Mouse (Mus musculus) E14TG2a.4 (cell line): ENCODE data around the gene Mtrf1l.

ENCODE experiments used
- H3K27me3 ChIP-seq: 2 replicates; pipeline ENCODE4 v1.6.1; 2014; ENCODE audit warnings: low read length, control low read depth; ENCODE audit not compliant: insufficient read depth
- H3K36me3 ChIP-seq: 2 replicates; pipeline ENCODE4 v1.6.1; 2014; ENCODE audit warnings: low read length, control low read depth; ENCODE audit not compliant: insufficient read depth
- H3K4me1 ChIP-seq: replicated peaks from 2 replicates; pipeline ENCODE4 v1.6.1; 2014; ENCODE audit warnings: low read depth, low read length, control low read depth
- H3K4me3 ChIP-seq: replicated peaks from 2 replicates; pipeline ENCODE4 v1.5.1; 2014; ENCODE audit warnings: mild to moderate bottlenecking, low read length
- H3K9me3 ChIP-seq: 2 replicates; pipeline ENCODE4 v1.6.1; 2014; ENCODE audit warnings: low read length, control low read depth
- CTCF ChIP-seq: conservative IDR thresholded peaks from 2 replicates; pipeline ENCODE4 v1.5.1; 2014; ENCODE audit warnings: low read length
- NANOG ChIP-seq: IDR thresholded peaks from 2 replicates; pipeline ENCODE4 v1.6.1; 2014; ENCODE audit warnings: borderline replicate concordance, low read length, mixed read lengths
- POU5F1 ChIP-seq: IDR thresholded peaks from 2 replicates; pipeline ENCODE4 v1.6.1; 2014; ENCODE audit warnings: low read length, borderline replicate concordance

Gene Mtrf1l

DNA sequence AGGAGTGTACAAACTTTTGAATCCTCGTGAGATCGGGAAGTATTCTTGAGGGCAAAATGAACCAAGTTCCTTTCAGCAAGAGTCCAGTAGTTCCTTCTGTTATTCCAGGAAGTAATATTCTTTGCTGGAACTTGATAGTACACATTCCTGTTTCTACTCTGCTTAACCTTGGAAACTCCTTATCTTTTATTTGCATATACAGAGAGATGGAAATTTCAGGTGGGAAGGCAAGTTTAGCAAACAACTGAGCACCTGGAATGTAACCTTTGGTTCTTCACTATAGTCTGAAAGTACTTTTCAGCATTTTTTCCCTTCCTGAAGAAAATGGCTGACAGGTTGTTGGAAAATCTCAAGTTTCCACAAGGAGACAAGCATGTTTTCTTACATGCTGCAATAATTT, 16.0 kb downstream of the Mtrf1l start:
- H3K4me3 ChIP-seq: no peak overlapping the region
- H3K4me1 ChIP-seq: peaks cover 27% of the 10 kb centered on the region
- TF ChIP-seq POU5F1 (no peak), CTCF (no peak)
- H3K27me3 ChIP-seq: no peaks in the 10 kb centered on the region
- no peaks in the 10 kb centered on the region for H3K9me3 ChIP-seq
- H3K36me3 ChIP-seq: peaks cover 20% of the 10 kb centered on the region

DNA sequence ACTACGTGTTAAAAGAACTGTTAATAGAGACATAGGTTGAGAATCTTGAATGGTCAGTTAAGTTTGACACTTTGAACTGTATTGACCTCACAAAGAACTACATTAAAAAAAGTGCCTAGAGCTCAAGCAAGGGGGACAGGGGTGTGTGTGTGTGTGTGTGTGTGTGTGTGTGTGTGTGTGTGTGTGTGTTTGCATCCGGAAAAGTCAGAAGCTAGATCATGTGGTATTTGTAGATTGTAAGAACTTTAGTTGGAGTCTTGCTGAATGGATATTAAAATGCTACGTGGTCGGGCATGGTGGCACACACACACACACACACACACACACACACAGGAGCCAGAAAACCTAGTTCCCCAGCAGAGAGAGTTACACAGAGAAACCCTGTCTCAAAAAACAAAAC, 16.7 kb downstream of the Mtrf1l start:
- no peaks in the 10 kb centered on the region for H3K9me3 ChIP-seq
- no peaks in the 10 kb centered on the region for H3K27me3 ChIP-seq
- H3K36me3 ChIP-seq: peaks cover 20% of the 10 kb centered on the region
- H3K4me3 ChIP-seq: 0 out of 2 replicates have a peak overlapping the region, but pooled peaks have one; percentile 97
- peaks cover 34% of the 10 kb centered on the region for H3K4me1 ChIP-seq
- no peak for TF ChIP-seq POU5F1
- TF ChIP-seq NANOG: no peak
- no peak for TF ChIP-seq CTCF

DNA sequence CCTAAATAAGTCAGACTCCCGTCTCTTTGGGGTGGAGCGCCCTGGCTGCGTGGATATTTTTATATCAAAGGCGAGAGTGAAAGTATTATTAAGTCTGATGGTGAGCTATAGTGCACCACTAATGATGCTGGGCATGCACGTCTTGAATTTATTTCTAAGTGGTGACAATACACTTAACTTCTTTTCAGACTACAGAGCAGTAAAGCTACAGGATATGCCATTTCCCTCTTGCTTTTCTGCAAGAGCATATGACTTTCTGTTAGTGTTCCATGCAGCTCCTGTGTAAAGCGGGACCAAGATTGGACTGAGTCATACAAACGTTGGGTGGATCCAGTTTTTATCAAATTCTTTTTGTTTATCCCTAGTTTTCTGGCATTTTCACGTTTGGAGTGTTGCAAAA, 17.3 kb downstream of the Mtrf1l start:
- Histone ChIP-seq H3K27me3 (no peaks in the 10 kb centered on the region), H3K9me3 (no peaks in the 10 kb centered on the region), H3K4me1 (peaks cover 39% of the 10 kb centered on the region), H3K36me3 (peaks cover 24% of the 10 kb centered on the region), H3K4me3 (peak overlapping the region; percentile 97)
- TF ChIP-seq CTCF (no peak), POU5F1 (no peak), NANOG (no peak)

DNA sequence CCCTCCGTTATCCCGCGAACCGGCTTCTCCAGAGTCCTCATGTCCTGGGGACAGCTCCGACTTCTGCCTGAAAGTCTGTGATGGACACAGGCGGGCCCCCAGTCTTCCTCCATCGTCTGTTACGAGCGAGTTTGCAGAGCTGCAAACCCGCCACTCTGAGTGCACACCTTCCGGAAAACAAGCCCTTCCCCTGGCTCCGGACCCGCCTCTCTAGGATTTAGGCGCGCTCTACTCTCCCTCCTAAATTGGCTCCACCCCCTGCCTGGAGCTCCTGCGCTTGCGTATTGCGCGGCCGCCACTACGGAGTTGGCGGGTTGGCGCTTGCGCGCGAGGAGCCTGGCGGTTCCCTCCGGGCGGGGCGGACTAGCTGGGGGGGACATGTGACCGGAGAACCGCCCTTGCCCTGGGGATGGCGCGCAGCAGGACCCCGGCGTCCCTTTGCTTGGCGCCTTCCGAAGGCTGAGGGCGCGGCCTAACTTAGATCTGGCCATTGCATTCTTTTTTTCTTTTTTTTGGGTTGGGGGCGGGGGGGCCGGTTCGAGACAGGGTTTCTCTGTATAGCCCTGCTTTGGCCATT, 17.9 kb downstream of the Mtrf1l start:
- peak overlapping the region; percentile 97 for H3K4me3 ChIP-seq
- H3K9me3 ChIP-seq: no peaks in the 10 kb centered on the region
- H3K4me1 ChIP-seq: peaks cover 45% of the 10 kb centered on the region

DNA sequence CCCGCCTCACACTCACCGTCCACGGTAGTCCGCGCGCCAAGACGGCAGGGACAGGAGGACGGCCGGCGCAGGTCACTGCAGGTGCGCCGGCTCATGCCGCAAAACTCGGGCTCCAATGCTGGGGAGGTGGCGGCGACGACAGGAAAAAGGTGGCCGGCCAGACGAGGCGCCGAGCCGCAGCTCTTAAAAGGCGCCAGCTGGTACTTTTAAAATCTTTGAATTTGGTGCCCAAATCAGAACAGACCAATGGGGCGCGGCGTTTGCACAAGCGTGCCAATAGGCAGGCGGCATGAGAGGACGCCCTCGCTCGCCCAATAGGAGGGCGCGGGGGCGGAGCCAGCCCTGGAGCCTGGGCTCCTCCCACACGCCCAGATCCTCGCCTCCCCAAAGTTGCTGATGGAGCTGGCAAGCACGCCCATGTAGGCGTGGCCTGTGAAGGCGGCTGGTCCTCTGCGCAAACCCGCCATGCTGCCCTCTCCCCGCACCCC, 18.4 kb downstream of the Mtrf1l start, which contains the start of gene Fbxo5:
Fbxo5 (minus strand) TSS at position 358 of the 488 bp plus-strand sequence.
- Histone ChIP-seq H3K9me3 (no peaks in the 10 kb centered on the region), H3K27me3 (no peaks in the 10 kb centered on the region), H3K4me1 (peaks cover 50% of the 10 kb centered on the region), H3K36me3 (peaks cover 35% of the 10 kb centered on the region), H3K4me3 (peak within 1 kb of the TSS; percentile 97)
- TF ChIP-seq CTCF (no peak), POU5F1 (no peak)

More for the DNA sequence above, 17.9 kb downstream of the Mtrf1l start:
- peaks cover 30% of the 10 kb centered on the region for H3K36me3 ChIP-seq
- no peaks in the 10 kb centered on the region for H3K27me3 ChIP-seq
- TF ChIP-seq POU5F1 (no peak), NANOG (no peak), CTCF (no peak)

DNA sequence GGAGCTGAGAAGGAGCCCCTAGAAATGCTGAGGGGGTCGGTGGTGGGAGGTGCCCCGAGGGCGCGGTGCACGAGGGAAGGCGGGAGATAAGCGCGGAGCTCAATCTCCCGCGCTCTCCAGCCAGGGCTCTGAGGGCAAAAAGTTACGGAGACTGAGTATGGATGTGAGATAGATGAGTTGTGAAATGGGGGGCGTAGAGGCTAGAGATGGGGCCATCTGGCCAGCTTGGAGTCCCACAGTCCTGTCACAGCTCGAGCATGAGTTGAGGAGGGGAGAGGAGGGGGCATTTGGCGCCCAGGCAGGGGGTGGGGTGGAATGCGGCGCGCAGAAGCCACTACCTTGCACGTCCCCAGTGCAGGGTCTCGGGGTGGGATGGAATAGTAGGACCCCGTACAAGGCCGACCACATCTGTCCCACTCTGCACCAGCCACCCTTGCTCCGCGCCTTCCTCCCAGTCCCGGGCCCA, 19.0 kb downstream of the Mtrf1l start:
- peaks cover 41% of the 10 kb centered on the region for H3K36me3 ChIP-seq
- TF ChIP-seq CTCF (no peak), NANOG (no peak), POU5F1 (no peak)
- H3K4me1 ChIP-seq: peaks cover 55% of the 10 kb centered on the region
- peak overlapping the region; percentile 97 for H3K4me3 ChIP-seq
- no peaks in the 10 kb centered on the region for H3K9me3 ChIP-seq
- no peaks in the 10 kb centered on the region for H3K27me3 ChIP-seq

DNA sequence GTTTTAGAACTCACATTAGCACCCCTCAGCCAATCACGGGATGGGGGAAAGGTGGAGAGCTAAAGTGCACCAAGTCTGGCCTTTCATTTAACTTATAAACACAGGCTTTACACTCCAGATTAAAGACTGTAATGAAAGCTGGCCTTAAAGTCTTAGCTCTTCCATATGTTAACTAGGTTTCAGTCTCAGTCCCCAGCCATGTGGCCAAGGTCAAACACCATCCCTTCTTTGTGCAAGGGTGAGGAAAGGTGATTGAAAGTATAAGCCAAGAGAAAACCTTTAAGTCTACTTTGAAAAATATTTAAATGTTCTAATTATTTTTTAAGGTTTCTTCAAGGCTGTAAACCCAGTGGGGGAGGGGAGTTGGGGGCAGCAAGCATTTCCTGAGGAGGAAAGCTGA, 20.0 kb downstream of the Mtrf1l start:
- Histone ChIP-seq H3K4me1 (peaks cover 59% of the 10 kb centered on the region), H3K27me3 (no peaks in the 10 kb centered on the region), H3K4me3 (peak overlapping the region; percentile 97), H3K36me3 (peaks cover 49% of the 10 kb centered on the region), H3K9me3 (no peaks in the 10 kb centered on the region)
- TF ChIP-seq CTCF: no peak
- no peak for TF ChIP-seq NANOG
- TF ChIP-seq POU5F1: no peak

DNA sequence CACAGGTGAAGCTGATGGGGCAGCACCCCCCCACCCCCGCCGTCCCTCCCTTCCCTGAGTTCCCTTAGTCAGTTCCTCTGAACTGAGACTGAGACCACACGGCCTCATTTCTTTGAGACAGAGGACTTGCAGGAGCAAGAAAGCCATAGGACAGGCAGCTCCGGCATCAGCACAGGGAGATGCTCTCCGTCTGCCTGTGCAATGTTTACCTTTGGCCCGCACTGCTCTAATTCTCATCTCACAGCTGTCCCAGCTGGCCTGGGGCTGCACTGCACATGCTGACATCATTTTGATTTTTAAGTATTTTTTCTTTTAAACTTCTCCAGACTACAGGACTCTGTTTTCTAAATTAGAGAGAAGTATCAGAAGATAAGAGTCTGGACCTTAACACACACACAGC, 20.8 kb downstream of the Mtrf1l start:
- Histone ChIP-seq H3K27me3 (no peaks in the 10 kb centered on the region), H3K9me3 (no peaks in the 10 kb centered on the region), H3K4me1 (peaks cover 62% of the 10 kb centered on the region), H3K4me3 (peak overlapping the region; percentile 97), H3K36me3 (peaks cover 56% of the 10 kb centered on the region)
- no peak for TF ChIP-seq CTCF
- TF ChIP-seq POU5F1: no peak

DNA sequence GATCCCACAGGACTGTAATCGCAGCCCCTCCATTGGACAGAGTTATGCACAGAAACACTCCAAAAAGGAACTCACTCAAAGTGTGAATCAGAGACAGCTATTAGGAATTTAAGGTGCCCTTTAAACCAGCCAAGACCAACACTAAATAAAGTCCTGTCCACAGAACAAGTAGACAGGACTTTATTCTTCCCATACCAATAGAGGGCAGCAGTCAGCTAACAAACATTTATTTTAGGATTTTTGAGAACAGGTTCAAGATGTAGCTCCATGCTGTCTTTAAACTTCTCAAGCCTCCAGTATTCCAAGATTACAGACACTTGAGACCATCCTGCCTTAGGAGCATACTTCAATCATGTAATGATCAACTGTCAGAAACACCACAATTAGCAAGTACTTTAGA, 23.2 kb downstream of the Mtrf1l start:
- Histone ChIP-seq H3K4me3 (peak overlapping the region; percentile 97), H3K4me1 (peaks cover 62% of the 10 kb centered on the region), H3K36me3 (peaks cover 60% of the 10 kb centered on the region), H3K9me3 (no peaks in the 10 kb centered on the region), H3K27me3 (no peaks in the 10 kb centered on the region)
- no peak for TF ChIP-seq POU5F1
- peak; percentile 73 for TF ChIP-seq CTCF
- TF ChIP-seq NANOG: no peak
